Mouse (Mus musculus): ENCODE measurements around the gene Fads2.

The Fads2 gene

DNA sequence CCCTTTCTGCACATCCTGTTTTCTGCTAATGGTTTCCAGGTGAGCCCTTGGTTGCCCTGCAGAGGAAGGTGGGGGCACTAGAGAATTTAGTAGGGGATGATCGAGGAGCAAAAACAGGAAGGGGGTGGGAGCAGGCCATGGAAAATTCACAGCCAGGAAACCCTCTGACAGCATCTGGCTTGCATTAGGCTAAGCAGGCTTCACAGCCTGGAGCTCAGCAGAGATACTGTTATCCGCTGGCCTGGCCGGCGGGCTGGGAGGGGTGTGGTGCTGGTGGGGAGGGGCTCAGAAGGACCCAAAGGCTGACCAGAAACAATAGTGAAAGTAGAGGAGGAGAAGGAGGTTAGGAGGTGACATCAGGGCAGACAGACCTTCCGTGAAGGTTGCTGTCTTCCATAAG is 87.6 kb downstream of the Fads2 start:
- DNase-seq (ENCODE audit: low spot score) = no peak

DNA sequence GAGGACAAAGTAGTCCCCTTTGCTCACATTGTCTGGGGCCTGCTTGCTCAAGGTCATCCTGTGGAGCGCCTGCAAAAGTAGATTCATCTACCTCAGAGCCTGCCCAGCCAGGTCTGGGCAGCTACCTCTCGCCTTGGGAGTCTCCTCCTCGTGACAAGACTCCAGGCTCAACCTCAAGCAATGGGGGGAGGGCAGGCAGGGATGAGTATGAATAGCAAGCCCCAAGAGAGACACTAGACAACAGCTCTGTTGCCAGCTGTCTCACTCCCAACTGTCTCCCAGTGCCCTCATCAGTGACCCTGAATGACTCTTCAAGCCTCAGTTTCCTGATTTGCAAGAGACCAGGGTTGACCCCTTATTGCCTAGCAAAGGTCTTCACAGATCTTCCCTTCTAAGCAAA is 88.2 kb downstream of the Fads2 start:
- DNase-seq (ENCODE audit: low spot score) = peak; percentile 47

DNA sequence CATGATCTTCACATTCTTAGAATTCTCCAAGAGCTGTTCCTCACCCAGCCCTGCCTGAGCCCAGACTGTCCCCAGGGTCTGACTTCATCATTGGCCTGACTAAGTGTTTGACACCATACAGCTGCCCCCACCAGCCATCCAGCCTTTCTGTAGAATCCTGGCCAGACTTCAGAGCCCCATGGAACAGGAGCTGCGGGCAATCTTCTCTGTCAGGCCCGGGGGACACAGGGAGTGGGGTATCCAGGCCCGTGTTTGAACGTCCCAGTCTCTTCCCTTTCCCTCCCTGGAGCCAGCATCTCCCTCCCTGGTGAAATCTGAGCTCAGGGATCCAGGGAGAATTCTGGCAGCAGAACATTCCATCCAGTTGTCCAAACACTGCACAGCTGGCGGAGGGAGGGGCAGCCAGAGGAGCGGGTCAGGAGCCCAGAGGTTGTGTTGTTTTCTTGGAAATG is 88.7 kb downstream of the Fads2 start:
- DNase-seq (ENCODE audit: low spot score) = peak; percentile 68
